Mouse (Mus musculus) megakaryocyte progenitor cell, adult 5-6 weeks (primary cell): ENCODE measurements around the gene Pawr. TPM values are rescaled to one million over a fixed set of nuclear protein-coding genes. Genes with fewer than 3 reads are reported as not detected.
"Not testable (repeated sequence)": the region's sequence is repeated elsewhere in the genome, so short reads cannot be mapped to it uniquely, and the experiment has no call there.

Experiments used
- ATAC-seq: replicated peaks from 2 replicates; pipeline ENCODE4 v1.8.0; 2016; ENCODE audit warnings: mild to moderate bottlenecking, moderate TSS enrichment, inconsistent platforms; ENCODE audit not compliant: poor library complexity
- total RNA-seq, 2 experiments: library from RNA; stranded (forward) in 1 of 2; stranded (reverse) in 1 of 2; fragments of 157-497, 149-512 nt in 1 of 2; fragments of 200-1000 nt in 1 of 2; gene quantifications; 2 replicates each; pipeline versions ENCODE4 v1.2.3 to v1.2.4; 2015 to 2017

Pawr gene
- total RNA-seq, 2 experiments from 2014 or later: 0.54 TPM; not detected in 1

GRCm38 (mm10) chr10:108311396-108311795 is 20.5 kb upstream of the Pawr start:
- no peak for ATAC-seq

- ATAC-seq: no peak
Observed at GRCm38 (mm10) chr10:108313845-108314244, 18.1 kb upstream of the Pawr start.

DNA sequence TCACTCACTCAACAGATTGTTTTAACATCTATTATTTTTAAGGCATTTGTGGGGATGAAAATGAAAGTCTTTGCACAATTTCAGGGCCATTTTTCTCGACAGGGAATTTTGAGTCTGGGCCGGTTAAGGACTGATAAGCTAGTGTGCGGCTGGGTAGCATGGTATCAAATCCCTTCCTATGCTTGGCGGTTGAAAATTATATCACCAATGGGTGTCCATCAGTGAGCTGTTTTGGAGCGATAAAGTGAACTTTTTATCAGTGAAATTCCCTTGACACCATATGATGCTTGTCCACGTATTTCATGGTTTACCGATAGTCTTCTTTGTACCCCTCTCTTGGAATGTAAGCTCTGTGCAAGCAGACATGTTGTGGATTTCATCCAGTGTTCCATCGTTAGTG is 17.5 kb upstream of the Pawr start:
- no peak for ATAC-seq

DNA sequence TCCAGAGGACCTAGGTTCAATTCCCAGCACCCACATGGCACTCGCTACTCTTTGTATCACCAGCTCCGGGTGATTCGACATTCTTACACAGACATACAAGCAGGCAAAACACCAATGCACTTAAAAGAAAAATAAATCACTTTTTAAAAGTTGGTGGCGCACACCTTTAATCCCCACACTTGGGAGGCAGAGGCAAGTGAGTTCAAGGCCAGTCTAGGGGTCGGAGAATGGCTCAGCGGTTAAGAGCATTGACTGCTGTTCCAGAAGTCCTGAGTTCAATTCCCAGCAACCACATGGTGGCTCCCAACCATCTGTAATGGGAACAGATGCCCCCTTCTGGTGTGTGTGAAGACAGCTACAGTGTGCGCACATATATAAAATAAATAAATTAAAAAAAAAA is 16.7 kb upstream of the Pawr start:
- ATAC-seq: no peak

DNA sequence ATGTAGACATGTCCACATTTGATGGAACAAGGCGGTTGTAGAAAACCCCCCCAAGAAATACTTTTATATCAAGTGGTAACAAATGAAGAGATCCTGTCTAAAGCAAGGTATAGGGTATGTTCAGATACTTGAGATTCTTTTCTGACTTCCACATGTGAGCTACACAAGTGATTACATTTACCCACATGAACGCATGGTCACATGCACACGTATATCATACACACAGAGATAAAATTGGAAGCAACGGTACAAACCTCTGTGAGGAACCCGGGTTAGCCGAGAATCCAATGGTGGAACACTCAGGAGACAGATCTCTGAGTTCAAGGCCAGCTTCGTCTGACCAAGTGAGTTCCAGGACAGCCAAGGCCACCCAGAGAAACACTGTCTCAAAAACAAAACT is 3.6 kb upstream of the Pawr start:
- ATAC-seq: no peak

- ATAC-seq: no peak
Observed at GRCm38 (mm10) chr10:108328983-108329382, 2.9 kb upstream of the Pawr start.

DNA sequence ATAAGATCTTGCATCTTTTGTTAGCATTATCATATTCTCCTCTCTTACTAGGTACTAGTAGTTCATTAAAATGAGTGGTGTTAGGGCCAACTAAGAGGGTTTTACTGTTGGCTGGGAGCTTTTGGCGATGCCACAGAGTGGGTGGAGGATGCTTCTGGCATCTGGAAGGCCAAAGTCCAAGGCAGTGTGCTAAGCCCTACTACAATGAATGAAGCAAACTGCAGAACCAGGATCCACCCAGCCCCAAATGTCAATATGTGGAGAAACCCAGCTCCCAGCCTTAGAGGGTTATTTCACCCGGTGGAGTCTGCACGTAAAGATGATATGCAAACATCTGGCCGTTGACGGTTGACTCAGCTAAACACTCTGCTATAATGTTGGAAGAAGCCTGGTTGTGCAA is 2.1 kb upstream of the Pawr start:
- ATAC-seq: no peak

GRCm38 (mm10) chr10:108330964-108331363 is 957 bp upstream of the Pawr start:
- ATAC-seq: no peak

DNA sequence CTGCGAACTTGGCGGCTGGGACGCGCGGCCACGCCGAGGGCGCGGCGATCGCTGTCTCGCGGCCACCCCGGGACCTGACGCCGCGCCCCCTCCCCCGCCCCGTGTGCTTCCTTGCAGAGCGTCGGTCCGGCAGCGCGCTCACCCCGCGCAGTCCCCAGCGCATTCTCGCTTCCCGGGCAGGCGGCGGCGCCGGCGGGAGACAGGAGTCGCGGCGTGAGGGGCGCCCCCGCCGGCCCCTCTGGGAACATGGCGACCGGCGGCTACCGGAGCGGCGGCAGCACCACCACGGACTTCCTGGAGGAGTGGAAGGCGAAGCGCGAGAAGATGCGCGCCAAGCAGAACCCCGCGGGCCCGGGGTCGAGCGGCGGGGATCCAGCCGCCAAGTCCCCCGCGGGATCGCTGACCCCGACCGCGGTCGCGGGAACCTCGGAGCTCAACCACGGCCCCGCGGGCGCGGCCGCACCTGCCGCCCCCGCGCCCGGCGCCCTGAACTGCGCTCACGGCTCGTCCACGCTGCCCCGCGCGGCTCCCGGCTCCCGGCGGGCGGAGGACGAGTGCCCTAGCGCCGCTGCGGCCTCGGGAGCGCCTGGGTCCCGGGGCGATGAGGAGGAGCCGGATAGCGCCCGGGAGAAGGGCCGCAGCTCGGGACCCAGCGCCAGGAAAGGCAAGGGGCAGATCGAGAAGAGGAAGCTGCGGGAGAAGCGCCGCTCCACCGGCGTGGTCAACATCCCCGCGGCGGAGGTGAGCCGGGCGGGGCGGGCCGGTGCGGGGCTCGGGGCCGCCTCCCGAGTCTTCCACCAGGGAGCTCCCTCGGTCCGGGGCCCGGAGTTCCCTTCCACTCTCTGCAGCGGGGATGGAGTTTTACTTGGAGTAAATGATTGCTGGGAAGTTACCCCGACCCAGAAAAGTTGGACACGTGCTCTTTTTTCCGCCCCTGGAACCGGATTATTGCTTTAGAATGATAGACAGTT is 935 bp downstream of the Pawr start:
- ATAC-seq: peak; percentile 24

DNA sequence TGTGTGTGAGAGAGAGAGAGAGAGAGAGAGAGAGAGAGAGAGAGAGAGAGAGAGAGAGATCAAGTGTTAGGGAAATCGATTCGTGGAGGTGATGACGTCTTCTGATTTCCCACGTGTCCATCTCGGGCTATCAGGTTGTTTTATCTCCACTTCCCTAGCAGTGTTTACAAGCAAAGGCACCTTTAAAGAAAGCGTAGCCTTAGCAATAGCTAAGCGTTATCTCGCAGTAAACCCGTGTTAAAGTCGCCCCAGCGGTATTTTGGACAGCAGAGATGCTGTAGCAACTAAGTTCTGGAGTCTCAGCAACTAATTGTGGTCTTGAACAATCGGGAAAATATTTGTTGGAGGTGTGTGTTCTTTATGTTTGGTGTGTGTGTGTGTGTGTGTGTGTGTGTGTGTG is 1.7 kb downstream of the Pawr start:
- ATAC-seq: no peak

- no peak for ATAC-seq
Observed at GRCm38 (mm10) chr10:108334096-108334495, 2.2 kb downstream of the Pawr start.

- ATAC-seq: no peak
Observed at GRCm38 (mm10) chr10:108335736-108336292, 3.9 kb downstream of the Pawr start.

- no peak for ATAC-seq
Observed at GRCm38 (mm10) chr10:108336581-108336980, 4.7 kb downstream of the Pawr start.

- ATAC-seq: no peak
Observed at GRCm38 (mm10) chr10:108338055-108338961, 6.4 kb downstream of the Pawr start.

DNA sequence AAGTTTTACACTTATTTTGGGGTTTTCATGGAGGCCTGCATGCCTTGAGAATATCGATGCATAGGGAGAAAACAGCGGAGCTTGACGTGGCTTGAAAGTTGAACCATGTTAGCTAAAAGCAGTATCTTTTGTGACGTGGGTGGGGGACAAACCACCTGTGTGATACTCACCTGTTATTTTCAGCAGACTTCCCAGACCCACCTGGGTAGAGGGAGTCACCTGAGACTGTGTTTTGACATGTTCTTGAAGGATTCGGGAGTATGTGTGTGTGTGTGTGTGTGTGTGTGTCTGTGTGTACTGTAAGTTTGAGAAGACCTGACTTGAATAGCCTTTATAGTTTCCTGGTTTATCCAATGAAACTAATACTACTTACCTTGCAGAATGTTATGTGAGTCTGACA is 7.2 kb downstream of the Pawr start:
- no peak for ATAC-seq

DNA sequence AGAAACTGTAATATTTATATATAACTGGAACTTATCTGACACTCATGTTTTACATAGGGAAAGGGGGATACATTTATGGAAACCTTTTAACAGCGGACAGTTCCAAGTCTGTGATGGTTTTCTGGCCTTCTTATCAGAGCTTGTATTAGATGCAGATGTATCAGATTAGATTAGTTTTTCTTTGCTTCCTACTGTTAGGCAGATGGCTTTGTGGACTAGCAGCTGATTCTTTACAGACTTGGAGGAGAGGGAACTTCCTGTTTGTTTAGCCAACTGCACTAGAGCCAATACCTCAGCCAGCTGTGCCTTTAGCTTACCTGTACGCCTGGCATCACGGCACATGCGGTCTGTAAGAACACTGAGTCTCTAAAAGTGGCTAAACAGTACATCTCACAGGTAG is 8.0 kb downstream of the Pawr start:
- ATAC-seq: no peak

DNA sequence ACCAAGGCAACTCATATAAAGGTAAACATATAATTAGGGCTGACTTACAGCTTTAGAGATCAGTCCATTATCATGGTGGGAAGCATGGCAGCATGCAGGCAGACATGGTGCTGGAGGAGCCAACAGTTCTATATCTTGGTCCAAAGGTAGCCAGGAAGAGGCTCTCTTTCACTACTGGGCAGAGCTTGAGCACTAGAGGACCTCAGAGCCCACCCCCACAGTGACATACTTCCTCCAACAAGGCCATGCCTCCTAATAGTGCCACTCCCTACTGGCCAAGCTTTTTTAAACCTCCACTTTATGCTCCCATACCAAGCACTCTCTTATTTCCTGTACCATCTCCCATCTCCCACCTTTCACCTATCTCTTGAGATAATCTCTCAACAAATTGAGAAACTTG is 11.8 kb downstream of the Pawr start:
- no peak for ATAC-seq

DNA sequence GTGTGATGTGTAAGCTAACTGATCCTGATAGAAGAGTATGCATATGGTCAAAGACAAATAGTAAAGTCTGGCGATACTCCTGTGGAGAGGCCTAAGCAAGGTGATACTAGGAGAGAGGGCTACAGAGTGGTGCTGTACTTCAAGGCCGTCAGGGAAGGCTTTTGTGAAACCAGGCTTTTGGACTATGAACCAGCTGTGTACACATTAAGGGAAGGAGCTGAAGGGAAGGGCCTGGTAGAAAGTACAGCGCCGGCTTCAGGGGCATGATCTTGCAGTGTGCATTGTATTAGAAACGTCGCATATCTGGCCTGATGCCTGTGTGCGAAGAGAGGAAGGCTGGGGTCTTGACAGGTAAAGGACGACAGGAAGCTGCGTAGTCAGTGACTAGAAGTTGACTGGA is 13.2 kb downstream of the Pawr start:
- no peak for ATAC-seq

DNA sequence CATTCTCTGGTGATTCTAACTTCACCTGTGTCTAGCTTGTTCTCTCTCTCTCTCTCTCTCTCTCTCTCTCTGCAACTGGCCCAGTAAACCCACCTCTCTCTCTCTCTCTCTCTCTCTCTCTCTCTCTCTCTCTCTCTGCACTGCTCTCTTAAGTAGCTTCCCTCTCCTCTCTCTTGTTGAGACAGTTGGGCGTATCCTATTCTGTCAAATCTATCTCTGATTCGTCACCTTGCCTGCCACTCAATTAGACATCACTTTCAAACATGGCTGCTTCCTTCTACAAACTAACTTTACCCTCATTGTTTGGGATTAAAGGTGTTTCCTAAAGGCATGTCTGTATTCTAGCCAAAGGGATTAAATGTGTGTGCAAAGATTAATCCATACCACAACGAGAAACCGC is 14.4 kb downstream of the Pawr start:
- not testable (repeated sequence) for ATAC-seq

GRCm38 (mm10) chr10:108350125-108351070 is 18.5 kb downstream of the Pawr start:
- no peak for ATAC-seq
